Mouse (Mus musculus) cerebellum, adult 11-12 months (tissue): ENCODE data around the gene Mctp2.

ENCODE experiments used
- DNase-seq: peaks from one replicate; pipeline ENCODE4 v3.0.0; 2022

Mctp2 gene

GRCm38 (mm10) chr7:72306382-72306841 is at the start of gene Mctp2:
Mctp2 (minus strand) TSS chr7:72306608.
- no peak for DNase-seq

- no peak for DNase-seq
Observed at GRCm38 (mm10) chr7:72345901-72346300, 39.5 kb upstream of the Mctp2 start.

GRCm38 (mm10) chr7:72343751-72344150 is 37.3 kb upstream of the Mctp2 start:
- DNase-seq = no peak

- no peak for DNase-seq
Observed at GRCm38 (mm10) chr7:72342822-72343221, 36.4 kb upstream of the Mctp2 start.

- no peak for DNase-seq
Observed at GRCm38 (mm10) chr7:72325961-72326360, 19.6 kb upstream of the Mctp2 start.

- no peak for DNase-seq
Observed at GRCm38 (mm10) chr7:72320906-72321305, 14.5 kb upstream of the Mctp2 start.

- no peak for DNase-seq
Observed at GRCm38 (mm10) chr7:72320441-72320840, 14.0 kb upstream of the Mctp2 start.

- no peak for DNase-seq
Observed at GRCm38 (mm10) chr7:72314395-72315060, 8.1 kb upstream of the Mctp2 start.

GRCm38 (mm10) chr7:72313908-72314307 is 7.5 kb upstream of the Mctp2 start:
- DNase-seq = no peak

GRCm38 (mm10) chr7:72311582-72311981 is 5.2 kb upstream of the Mctp2 start:
- no peak for DNase-seq

GRCm38 (mm10) chr7:72308078-72308477 is 1.7 kb upstream of the Mctp2 start:
- no peak for DNase-seq

- no peak for DNase-seq
Observed at GRCm38 (mm10) chr7:72306847-72307246, 439 bp upstream of the Mctp2 start.

- no peak for DNase-seq
Observed at GRCm38 (mm10) chr7:72305971-72306370, 437 bp downstream of the Mctp2 start.

GRCm38 (mm10) chr7:72301667-72302066 is 4.7 kb downstream of the Mctp2 start:
- DNase-seq = no peak

- DNase-seq = no peak
Observed at GRCm38 (mm10) chr7:72299726-72300125, 6.7 kb downstream of the Mctp2 start.

GRCm38 (mm10) chr7:72297013-72297412 is 9.4 kb downstream of the Mctp2 start:
- DNase-seq = no peak

- no peak for DNase-seq
Observed at GRCm38 (mm10) chr7:72296171-72296570, 10.2 kb downstream of the Mctp2 start.

GRCm38 (mm10) chr7:72294886-72295285 is 11.5 kb downstream of the Mctp2 start:
- DNase-seq = no peak

GRCm38 (mm10) chr7:72293784-72294538 is 12.4 kb downstream of the Mctp2 start:
- no peak for DNase-seq

- no peak for DNase-seq
Observed at GRCm38 (mm10) chr7:72292232-72292913, 14.0 kb downstream of the Mctp2 start.

GRCm38 (mm10) chr7:72280721-72281120 is 25.7 kb downstream of the Mctp2 start:
- no peak for DNase-seq

- no peak for DNase-seq
Observed at GRCm38 (mm10) chr7:72278412-72278811, 28.0 kb downstream of the Mctp2 start.

GRCm38 (mm10) chr7:72275513-72275912 is 30.9 kb downstream of the Mctp2 start:
- DNase-seq = no peak

- DNase-seq = no peak
Observed at GRCm38 (mm10) chr7:72271546-72271945, 34.9 kb downstream of the Mctp2 start.
